Mouse (Mus musculus): Measurements from ENCODE around the gene Baz2b.
"Not testable (repeated sequence)": the region's sequence is repeated elsewhere in the genome, so short reads cannot be mapped to it uniquely, and the experiment has no call there.

Baz2b gene

GRCm38 (mm10) chr2:60089528-60090247 lies 120.0 kb downstream of the Baz2b start:
- DNase-seq (ENCODE audit: low spot score) = no peak

GRCm38 (mm10) chr2:60088785-60089527 lies 120.7 kb downstream of the Baz2b start:
- no peak for DNase-seq (ENCODE audit: low spot score)

GRCm38 (mm10) chr2:60086197-60086903 lies 123.3 kb downstream of the Baz2b start:
- no peak for DNase-seq (ENCODE audit: low spot score)

- no peak for DNase-seq (ENCODE audit: low spot score)
Measured at GRCm38 (mm10) chr2:60084823-60085222, 124.8 kb downstream of the Baz2b start.

- no peak for DNase-seq (ENCODE audit: low spot score)
Measured at GRCm38 (mm10) chr2:60082984-60083636, 126.5 kb downstream of the Baz2b start.

GRCm38 (mm10) chr2:60082225-60082624 lies 127.4 kb downstream of the Baz2b start:
- DNase-seq (ENCODE audit: low spot score) = no peak

- no peak for DNase-seq (ENCODE audit: low spot score)
Measured at GRCm38 (mm10) chr2:60080831-60081230, 128.8 kb downstream of the Baz2b start.

GRCm38 (mm10) chr2:60077631-60078030 lies 132.0 kb downstream of the Baz2b start:
- no peak for DNase-seq (ENCODE audit: low spot score)

GRCm38 (mm10) chr2:60076800-60077199 lies 132.8 kb downstream of the Baz2b start:
- DNase-seq (ENCODE audit: low spot score) = peak; percentile 14

GRCm38 (mm10) chr2:60076025-60076424 lies 133.6 kb downstream of the Baz2b start:
- DNase-seq (ENCODE audit: low spot score) = no peak

GRCm38 (mm10) chr2:60073798-60074197 lies 135.8 kb downstream of the Baz2b start:
- not testable (repeated sequence) for DNase-seq (ENCODE audit: low spot score)

GRCm38 (mm10) chr2:60071813-60072212 lies 137.8 kb downstream of the Baz2b start:
- DNase-seq (ENCODE audit: low spot score) = no peak

- no peak for DNase-seq (ENCODE audit: low spot score)
Measured at GRCm38 (mm10) chr2:60070938-60071337, 138.7 kb downstream of the Baz2b start.

GRCm38 (mm10) chr2:60068468-60068867 lies 141.2 kb downstream of the Baz2b start:
- no peak for DNase-seq (ENCODE audit: low spot score)

- no peak for DNase-seq (ENCODE audit: low spot score)
Measured at GRCm38 (mm10) chr2:60065415-60065814, 144.2 kb downstream of the Baz2b start.

- no peak for DNase-seq (ENCODE audit: low spot score)
Measured at GRCm38 (mm10) chr2:60060185-60060775, 149.4 kb downstream of the Baz2b start.

- DNase-seq (ENCODE audit: low spot score) = no peak
Measured at GRCm38 (mm10) chr2:60059300-60059699, 150.3 kb downstream of the Baz2b start.

GRCm38 (mm10) chr2:60056043-60056442 lies 153.6 kb downstream of the Baz2b start:
- DNase-seq (ENCODE audit: low spot score) = no peak

GRCm38 (mm10) chr2:60054808-60055535 lies 154.7 kb downstream of the Baz2b start:
- DNase-seq (ENCODE audit: low spot score) = no peak

GRCm38 (mm10) chr2:60053222-60054010 lies 156.2 kb downstream of the Baz2b start:
- DNase-seq (ENCODE audit: low spot score) = no peak
